Mouse (Mus musculus) embryonic fibroblast, embryonic 13.5 days (primary cell): ENCODE data around the gene Spata31d1d. TPM values are rescaled to one million over a fixed set of nuclear protein-coding genes. Genes with fewer than 3 reads are reported as not detected.
"Not testable (repeated sequence)": the region's sequence is repeated elsewhere in the genome, so short reads cannot be mapped to it uniquely, and the experiment has no call there.

Experiments
- H3K27ac ChIP-seq: 2 replicates; pipeline ENCODE4 v1.5.1; 2012; ENCODE audit warnings: low read length, control low read depth, inconsistent platforms; ENCODE audit not compliant: insufficient read depth
- H3K4me1 ChIP-seq: 2 replicates; pipeline ENCODE4 v1.6.1; 2011; ENCODE audit warnings: low read length; ENCODE audit not compliant: control insufficient read depth, insufficient read depth
- H3K4me3 ChIP-seq: 2 replicates; pipeline ENCODE4 v1.5.1; 2011; ENCODE audit warnings: mild to moderate bottlenecking, control low read depth, low read length; ENCODE audit not compliant: insufficient read depth
- CTCF ChIP-seq: IDR thresholded peaks from 2 replicates; pipeline ENCODE4 v1.5.1; 2011; ENCODE audit warnings: mild to moderate bottlenecking, control low read depth, low read length, moderate library complexity, borderline replicate concordance; ENCODE audit not compliant: insufficient read depth
- POLR2A ChIP-seq: IDR thresholded peaks from 2 replicates; pipeline ENCODE4 v1.6.1; 2011; ENCODE audit warnings: low read depth, mild to moderate bottlenecking, control low read depth, low read length, moderate library complexity
- polyA plus RNA-seq: library from polyadenylated mRNA; stranded (reverse); fragments of >200 nt; gene quantifications from 2 replicates; pipeline ENCODE4 v1.2.4, GENCODE M21; 2011; ENCODE audit warnings: low read depth; ENCODE audit not compliant: missing spikeins, insufficient read length

Gene Spata31d1d
- polyA plus RNA-seq, 1 experiment = not detected

DNA sequence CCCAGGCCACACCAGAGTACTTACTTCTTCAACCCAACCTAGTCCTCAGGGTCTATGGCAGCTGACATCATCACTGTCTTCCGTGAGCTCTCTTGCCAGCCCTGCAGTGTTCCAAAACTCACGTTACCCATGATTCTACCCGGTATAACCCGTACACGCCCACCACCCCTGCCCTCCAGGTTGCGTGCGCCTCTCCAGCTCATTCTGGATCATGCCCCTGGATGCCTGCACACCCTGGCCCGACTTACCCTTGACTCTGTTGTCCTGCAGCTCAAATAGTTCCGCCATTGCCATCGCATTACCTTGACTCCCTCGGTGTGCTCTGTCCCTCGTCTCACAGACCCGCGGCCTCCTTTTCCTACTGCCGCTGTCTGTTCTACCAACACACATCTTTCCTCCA lies 21.3 kb downstream of the Spata31d1d start, which contains the start of gene Spata31d1a:
Gene Spata31d1a (minus strand): TSS at position 101 of the 400 bp plus-strand sequence.
- Histone ChIP-seq H3K27ac (no peak within 1 kb of the TSS), H3K4me3 (no peak within 1 kb of the TSS)
- TF ChIP-seq CTCF = no peak

DNA sequence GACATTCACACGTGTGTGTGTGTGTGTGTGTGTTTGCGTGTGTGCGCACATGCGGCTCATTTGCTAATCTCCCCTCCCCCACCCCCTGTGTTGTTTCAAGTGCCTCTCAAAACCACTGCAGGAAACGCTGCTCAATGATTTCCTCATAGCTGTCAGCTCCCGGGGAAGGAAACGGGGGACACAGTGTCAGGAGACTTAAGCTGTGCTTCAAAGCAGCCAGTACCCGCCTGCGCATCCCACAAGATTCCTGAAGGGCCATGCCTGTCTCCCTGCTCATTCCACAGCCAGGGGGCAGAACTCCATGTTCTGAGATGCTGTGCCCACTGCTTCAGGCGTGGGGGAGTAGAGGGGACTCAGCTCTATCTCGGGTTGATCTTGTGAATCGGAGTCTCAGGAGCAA lies 27.0 kb downstream of the Spata31d1d start:
- H3K4me3 ChIP-seq = no peak overlapping the region
- H3K4me1 ChIP-seq = no peaks in the 10 kb centered on the region
- H3K27ac ChIP-seq = no peak overlapping the region
- no peak for TF ChIP-seq CTCF
- TF ChIP-seq POLR2A = no peak

More for the DNA sequence above, 21.3 kb downstream of the Spata31d1d start, which contains the start of gene Spata31d1a:
- H3K4me1 ChIP-seq = no peaks in the 10 kb centered on the region

DNA sequence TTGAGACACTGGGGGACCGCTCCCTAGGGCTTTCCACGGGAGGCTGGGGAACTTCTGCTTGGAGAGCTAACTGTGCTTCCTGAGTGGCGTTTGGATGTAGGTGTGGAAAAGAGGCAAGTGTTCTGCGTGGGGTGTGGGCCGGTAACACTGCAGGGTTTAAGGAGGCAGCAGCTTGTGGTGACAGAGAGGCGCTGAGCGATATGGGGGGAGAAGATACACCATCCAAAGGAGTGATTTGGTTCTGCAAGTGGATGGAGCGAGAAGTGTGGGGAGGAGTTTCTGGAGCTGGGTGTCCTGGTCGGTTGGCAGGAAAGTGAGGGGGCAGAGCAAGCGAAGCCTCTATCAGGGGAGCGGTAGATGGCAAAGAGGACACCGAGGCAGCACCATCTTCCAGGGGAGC lies 28.0 kb downstream of the Spata31d1d start:
- Histone ChIP-seq H3K4me1 (no peaks in the 10 kb centered on the region), H3K27ac (no peak overlapping the region), H3K4me3 (no peak overlapping the region)
- TF ChIP-seq CTCF = no peak
- TF ChIP-seq POLR2A = no peak

DNA sequence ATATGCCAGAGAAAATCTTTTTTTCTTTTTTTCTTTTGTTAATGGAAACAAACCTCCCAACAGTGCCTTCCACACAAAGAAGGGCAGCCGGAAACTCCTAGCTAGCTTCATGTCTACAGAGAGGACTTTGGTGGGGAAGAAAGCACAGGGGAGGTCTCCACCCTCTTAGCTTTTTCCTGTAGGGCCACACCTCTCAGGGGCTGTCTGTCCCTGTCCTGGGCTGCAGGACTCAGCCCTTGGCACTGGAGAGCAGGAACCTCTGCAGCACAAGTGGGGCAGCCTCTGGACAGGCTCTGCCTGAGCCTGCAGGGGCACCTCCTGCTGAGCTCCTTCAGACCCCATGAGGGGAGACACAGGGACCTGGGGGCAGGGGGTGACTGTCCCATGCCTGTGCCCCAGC lies 31.4 kb downstream of the Spata31d1d start:
- H3K27ac ChIP-seq, H3K4me1 ChIP-seq, H3K4me3 ChIP-seq: not testable (repeated sequence)

- TF ChIP-seq CTCF (no peak), POLR2A (no peak)
- H3K4me1 ChIP-seq = no peaks in the 10 kb centered on the region
- no peak overlapping the region for H3K4me3 ChIP-seq
- H3K27ac ChIP-seq = no peak overlapping the region
These were observed 32.4 kb downstream of the Spata31d1d start for GRCm38 (mm10) chr13:59699131-59699530.

- H3K4me1 ChIP-seq = no peaks in the 10 kb centered on the region
- H3K27ac ChIP-seq = no peak overlapping the region
- no peak overlapping the region for H3K4me3 ChIP-seq
- no peak for TF ChIP-seq CTCF
- no peak for TF ChIP-seq POLR2A
These were observed 35.8 kb downstream of the Spata31d1d start for GRCm38 (mm10) chr13:59695781-59696180.

DNA sequence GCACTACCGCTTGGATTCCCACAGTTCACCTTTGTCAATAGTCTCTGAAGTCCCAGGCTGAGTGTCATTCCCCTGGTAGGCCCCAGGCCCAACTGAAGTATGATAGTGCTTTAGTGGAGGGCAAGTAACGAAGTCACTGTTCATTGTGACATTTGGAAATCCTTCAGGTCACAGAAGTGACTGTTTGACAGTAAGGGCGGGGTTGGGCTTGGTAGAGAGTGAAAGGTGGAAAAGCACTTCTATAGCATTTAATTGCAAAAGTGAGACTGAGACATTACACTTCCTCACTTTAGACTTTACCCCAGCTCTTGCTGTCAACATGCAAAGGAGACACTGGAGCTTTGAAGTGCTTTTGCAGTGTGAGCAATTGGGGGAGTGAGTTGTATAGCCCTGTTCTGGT lies 37.5 kb downstream of the Spata31d1d start, which contains the start of gene 4921517D22Rik:
Gene 4921517D22Rik (minus strand): TSS at position 101 of the 400 bp plus-strand sequence.
- Histone ChIP-seq H3K27ac (no peak within 1 kb of the TSS), H3K4me1 (no peaks in the 10 kb centered on the region), H3K4me3 (no peak within 1 kb of the TSS)
- TF ChIP-seq CTCF (no peak), POLR2A (no peak)

DNA sequence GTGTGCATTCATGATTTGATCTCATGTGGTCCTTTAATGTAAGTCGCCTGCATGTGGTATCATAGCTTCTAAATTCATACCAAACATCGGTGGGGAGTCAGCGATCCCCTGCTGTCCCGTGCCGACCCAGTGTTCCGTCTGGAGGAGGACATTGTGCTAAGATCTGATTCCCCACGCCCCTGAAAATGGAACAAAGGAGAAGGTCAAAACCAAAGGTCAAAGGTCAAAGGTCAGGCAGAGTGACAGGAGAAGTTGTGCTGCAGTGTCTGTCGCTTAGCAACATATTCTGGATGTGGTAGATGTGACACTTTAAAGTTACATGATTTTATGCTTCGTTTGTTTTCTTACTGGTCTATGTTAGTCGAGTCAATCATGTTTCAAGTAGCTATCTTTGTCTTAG lies 40.1 kb downstream of the Spata31d1d start:
- Histone ChIP-seq H3K4me3 (no peak overlapping the region), H3K4me1 (no peaks in the 10 kb centered on the region), H3K27ac (no peak overlapping the region)
- TF ChIP-seq CTCF = no peak
- no peak for TF ChIP-seq POLR2A

DNA sequence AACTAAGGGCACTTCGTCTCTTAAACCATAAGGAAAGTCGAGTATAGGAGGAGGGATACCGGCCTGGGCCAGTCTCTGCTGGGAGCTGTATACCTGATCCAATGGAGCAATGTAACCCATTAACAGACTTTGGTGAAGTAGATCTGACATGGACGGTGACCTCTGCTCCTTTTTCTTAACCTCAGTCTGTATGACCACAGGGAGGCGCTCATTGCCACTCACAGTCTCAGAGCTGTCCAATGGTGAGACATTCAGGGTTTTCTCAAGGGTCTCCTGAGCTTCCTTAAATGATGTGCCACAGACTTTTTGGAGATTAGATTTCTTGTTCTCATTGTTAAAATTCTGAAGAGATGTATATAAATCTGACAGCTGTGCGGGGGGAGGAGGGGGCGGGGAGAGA lies 41.0 kb downstream of the Spata31d1d start:
- Histone ChIP-seq H3K4me1 (no peaks in the 10 kb centered on the region), H3K4me3 (no peak overlapping the region), H3K27ac (no peak overlapping the region)
- TF ChIP-seq POLR2A = no peak
- TF ChIP-seq CTCF = no peak

GRCm38 (mm10) chr13:59689843-59690242 lies 41.7 kb downstream of the Spata31d1d start:
- H3K27ac ChIP-seq = no peak overlapping the region
- H3K4me3 ChIP-seq = no peak overlapping the region
- TF ChIP-seq POLR2A (no peak), CTCF (no peak)
- no peaks in the 10 kb centered on the region for H3K4me1 ChIP-seq

GRCm38 (mm10) chr13:59689313-59689712 lies 42.2 kb downstream of the Spata31d1d start:
- H3K27ac ChIP-seq = no peak overlapping the region
- TF ChIP-seq POLR2A = no peak
- TF ChIP-seq CTCF = no peak
- H3K4me3 ChIP-seq = no peak overlapping the region
- no peaks in the 10 kb centered on the region for H3K4me1 ChIP-seq
